Mouse (Mus musculus) cortical plate, adult 2 months (tissue): ENCODE results near the gene Hprt. TPM values are rescaled to one million over a fixed set of nuclear protein-coding genes. Genes with fewer than 3 reads are reported as not detected.

Experiments
- H3K27ac ChIP-seq: fragments of 200-500 bp; 2 replicates; pipeline ENCODE4 v1.5.1; 2012; ENCODE audit warnings: low read length, control low read depth, inconsistent platforms; ENCODE audit not compliant: insufficient read depth
- H3K4me1 ChIP-seq: fragments of 200-500 bp; 2 replicates; pipeline ENCODE4 v1.6.1; 2011; ENCODE audit warnings: low read length; ENCODE audit not compliant: control insufficient read depth, insufficient read depth
- H3K4me3 ChIP-seq: fragments of 200-500 bp; 2 replicates; pipeline ENCODE4 v1.5.1; 2011; ENCODE audit warnings: mild to moderate bottlenecking, low read length, control low read depth; ENCODE audit not compliant: insufficient read depth
- CTCF ChIP-seq: fragments of 200-500 bp; IDR thresholded peaks from 2 replicates; pipeline ENCODE4 v1.5.1; 2011; ENCODE audit warnings: mild to moderate bottlenecking, control low read depth, low read length; ENCODE audit not compliant: insufficient read depth; ENCODE audit errors: extremely low read depth
- POLR2A ChIP-seq: fragments of 200-500 bp; IDR thresholded peaks from 2 replicates; pipeline ENCODE4 v1.6.1; 2011; ENCODE audit warnings: mild to moderate bottlenecking, low read length, control low read depth; ENCODE audit not compliant: insufficient read depth; ENCODE audit errors: extremely low read depth
- polyA plus RNA-seq: library from polyadenylated mRNA; depleted of rRNA; stranded (reverse); fragments of >200 nt; gene quantifications from 2 replicates; pipeline ENCODE4 v1.2.3, GENCODE M21; 2012; rRNA removed

Gene Hprt
- polyA plus RNA-seq, result 165 and 171 TPM in 2 replicates

GRCm38 (mm10) chrX:52987905-52988783 is at the start of gene Hprt:
Gene Hprt (plus strand): TSS chrX:52988137.
- Histone ChIP-seq H3K27ac (peak within 1 kb of the TSS; percentile 91), H3K4me1 (no peaks in the 10 kb centered on the region; the same call in 1 of the 2 replicates), H3K4me3 (peak within 1 kb of the TSS; percentile 92)
- no peak for TF ChIP-seq CTCF
- TF ChIP-seq POLR2A, result peak; percentile 90

GRCm38 (mm10) chrX:52945509-52945908 is 42.4 kb upstream of the Hprt start:
- TF ChIP-seq POLR2A (no peak), CTCF (no peak)
- Histone ChIP-seq H3K4me1 (no peaks in the 10 kb centered on the region), H3K27ac (no peak overlapping the region), H3K4me3 (no peak overlapping the region)

GRCm38 (mm10) chrX:52949713-52950112 is 38.2 kb upstream of the Hprt start:
- peak; percentile 20; the same call in 1 of the 2 replicates for TF ChIP-seq CTCF
- TF ChIP-seq POLR2A, result no peak
- H3K4me3 ChIP-seq, result no peak overlapping the region
- H3K27ac ChIP-seq, result no peak overlapping the region
- H3K4me1 ChIP-seq, result no peaks in the 10 kb centered on the region

GRCm38 (mm10) chrX:52956942-52957341 is 31.0 kb upstream of the Hprt start:
- Histone ChIP-seq H3K27ac (no peak overlapping the region), H3K4me1 (no peaks in the 10 kb centered on the region; the same call in 1 of the 2 replicates), H3K4me3 (no peak overlapping the region)
- TF ChIP-seq POLR2A (no peak), CTCF (no peak)

- Histone ChIP-seq H3K27ac (no peak overlapping the region), H3K4me3 (no peak overlapping the region), H3K4me1 (no peaks in the 10 kb centered on the region; the same call in 1 of the 2 replicates)
- TF ChIP-seq CTCF, result no peak
- no peak for TF ChIP-seq POLR2A
Observed at GRCm38 (mm10) chrX:52961559-52962110, 26.3 kb upstream of the Hprt start.

- Histone ChIP-seq H3K4me3 (no peak overlapping the region), H3K27ac (no peak overlapping the region), H3K4me1 (no peaks in the 10 kb centered on the region)
- TF ChIP-seq POLR2A (no peak), CTCF (no peak)
Observed at GRCm38 (mm10) chrX:52965149-52965548, 22.8 kb upstream of the Hprt start.

- TF ChIP-seq POLR2A (no peak), CTCF (no peak)
- H3K4me1 ChIP-seq, result no peaks in the 10 kb centered on the region
- H3K27ac ChIP-seq, result no peak overlapping the region
- H3K4me3 ChIP-seq, result no peak overlapping the region
Observed at GRCm38 (mm10) chrX:52971211-52972006, 16.5 kb upstream of the Hprt start.

GRCm38 (mm10) chrX:52972129-52972528 is 15.8 kb upstream of the Hprt start:
- TF ChIP-seq POLR2A (no peak), CTCF (no peak)
- Histone ChIP-seq H3K4me3 (no peak overlapping the region), H3K4me1 (no peaks in the 10 kb centered on the region), H3K27ac (no peak overlapping the region)

- TF ChIP-seq CTCF (no peak), POLR2A (no peak)
- no peak overlapping the region for H3K4me3 ChIP-seq
- no peak overlapping the region for H3K27ac ChIP-seq
- no peaks in the 10 kb centered on the region for H3K4me1 ChIP-seq
Observed at GRCm38 (mm10) chrX:52972680-52973079, 15.3 kb upstream of the Hprt start.
